Mouse (Mus musculus) MN1 (cell line): ENCODE measurements at regions not wholly inside any gene's neighbourhood (a gene's known extent, or its start where the extent isn't known, plus 50 kb on each side); places are given as distances from the start of the nearest gene placed in this dataset.

Experiments used
- DNase-seq: peaks from one replicate; pipeline ENCODE4 v3.0.0-alpha.2; 2016; ENCODE audit warnings: low spot score

DNA sequence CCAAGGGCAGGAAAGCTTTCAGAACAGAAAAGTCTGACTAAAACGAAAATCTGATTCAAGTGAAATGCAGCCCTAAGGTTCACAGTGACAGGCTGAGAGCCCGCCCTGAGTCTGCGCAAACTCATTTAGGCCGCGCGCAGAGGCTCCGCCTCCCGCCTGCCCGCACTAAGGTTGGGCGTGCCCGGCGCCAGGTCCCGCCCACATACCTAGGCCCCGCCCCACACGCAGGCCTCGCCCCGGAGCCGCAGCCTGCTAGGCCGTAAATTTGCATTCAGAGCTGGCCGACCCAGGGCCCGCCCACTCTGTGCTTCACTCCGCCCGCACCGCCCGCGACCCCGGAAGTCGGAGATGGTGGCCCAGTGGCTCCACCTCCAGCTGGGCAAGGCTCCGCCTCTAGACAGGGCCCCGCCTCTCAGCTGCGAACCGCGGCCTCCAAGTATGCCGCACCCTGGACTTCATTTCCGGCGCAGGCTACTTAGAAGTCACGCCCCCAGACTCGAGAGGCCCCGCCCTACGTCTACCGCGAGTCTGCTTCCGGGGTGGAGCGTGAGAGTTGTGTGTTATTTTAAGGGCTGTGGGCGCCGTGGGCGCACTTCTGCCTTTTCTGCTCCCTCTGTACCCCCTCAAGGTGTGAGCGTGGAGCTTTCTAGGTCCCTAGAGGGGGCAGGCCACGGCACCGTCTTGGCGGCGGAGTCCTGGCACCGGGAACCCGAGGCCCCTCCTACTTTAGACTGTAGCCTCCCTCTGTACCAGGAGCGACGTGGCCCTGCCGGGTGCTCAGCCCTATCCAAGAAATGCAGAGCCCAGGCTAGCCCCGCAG is 52.3 kb upstream of the Wnt7b start:
- DNase-seq = peak; percentile 100

DNA sequence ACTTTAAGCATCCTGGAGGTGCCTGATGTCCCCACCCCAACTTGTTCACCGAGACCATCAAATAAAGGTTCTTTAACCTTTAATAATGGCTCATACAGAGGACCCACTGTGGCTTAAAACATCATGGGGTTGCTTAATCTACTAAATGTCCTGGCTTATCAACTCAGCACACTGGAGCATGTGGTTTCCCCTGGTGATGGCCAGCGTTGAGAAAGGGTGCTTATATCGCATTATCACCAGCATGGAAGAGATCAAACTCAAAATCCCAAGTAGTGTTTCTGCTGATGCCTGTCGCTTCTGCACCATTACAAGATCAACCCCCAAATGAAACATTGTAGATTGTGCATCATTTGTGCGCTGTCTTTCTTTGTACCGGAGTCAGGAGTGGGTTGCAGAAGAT is 53.2 kb upstream of the Wnt7b start:
- DNase-seq = no peak

DNA sequence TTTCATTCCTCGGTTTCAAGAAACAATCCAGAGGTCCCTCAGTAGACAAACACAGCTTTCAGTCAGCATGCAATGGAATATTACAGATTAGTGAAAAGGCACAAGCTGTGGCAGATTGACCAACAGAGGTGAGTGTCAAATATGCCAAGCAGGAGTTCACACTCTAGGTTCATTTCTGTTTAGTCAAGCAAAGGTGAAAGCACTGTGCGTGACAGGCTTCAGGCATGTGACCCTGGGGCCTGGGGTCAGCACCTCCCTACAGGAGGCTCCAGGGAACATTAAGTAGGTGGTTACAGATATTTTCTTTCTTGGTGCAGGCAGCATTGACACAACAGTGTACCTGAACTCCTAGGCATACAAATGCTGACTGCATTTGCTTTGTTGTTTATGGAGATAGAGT is 57.3 kb upstream of the Wnt7b start:
- no peak for DNase-seq

DNA sequence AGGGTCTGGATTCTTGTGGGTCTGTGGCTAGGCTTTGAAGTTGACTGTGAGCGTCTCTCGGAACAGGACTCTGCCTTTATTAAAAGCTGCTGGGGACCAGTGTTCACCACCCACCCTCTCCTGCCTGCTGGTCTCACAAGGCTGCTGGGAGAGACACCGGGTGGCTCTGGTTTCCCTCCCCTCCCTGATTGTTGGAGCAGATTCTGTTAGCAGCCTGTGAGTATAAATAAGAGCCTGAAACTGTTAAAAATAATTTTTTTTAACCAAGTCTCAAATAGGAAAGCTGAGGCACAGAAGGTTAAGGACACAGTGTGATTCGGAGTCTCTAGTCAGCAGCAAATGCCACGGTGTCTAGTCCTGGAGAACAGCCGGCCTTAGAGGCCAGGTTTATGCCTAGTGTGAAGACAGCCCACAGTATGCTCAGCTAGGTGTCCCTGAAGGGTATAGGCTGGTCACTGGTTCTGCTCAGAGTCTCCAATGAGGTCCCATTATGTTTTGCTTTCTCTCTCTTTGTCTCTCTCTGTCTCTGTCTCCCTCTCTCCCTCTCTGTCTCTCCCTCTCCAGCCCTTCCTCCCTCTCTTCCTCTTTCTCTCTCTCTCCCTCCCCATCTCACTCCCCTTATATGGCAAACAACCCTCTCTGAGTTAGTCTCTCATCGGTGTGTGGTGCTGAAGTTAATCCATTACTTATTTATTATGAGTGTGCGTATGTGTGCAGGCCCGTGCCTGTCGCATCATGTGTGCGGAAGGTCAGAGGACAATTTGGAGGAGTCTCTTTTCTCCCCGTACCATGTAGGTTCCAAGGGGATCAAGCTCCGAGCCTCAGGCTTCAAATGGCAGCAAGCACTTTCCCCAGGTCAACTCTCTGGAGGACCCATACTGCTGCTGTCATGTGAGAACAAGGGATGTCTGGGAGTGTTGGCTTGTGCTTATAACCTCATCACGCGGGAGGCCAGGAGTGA is 59.1 kb upstream of the Wnt7b start:
- no peak for DNase-seq

DNA sequence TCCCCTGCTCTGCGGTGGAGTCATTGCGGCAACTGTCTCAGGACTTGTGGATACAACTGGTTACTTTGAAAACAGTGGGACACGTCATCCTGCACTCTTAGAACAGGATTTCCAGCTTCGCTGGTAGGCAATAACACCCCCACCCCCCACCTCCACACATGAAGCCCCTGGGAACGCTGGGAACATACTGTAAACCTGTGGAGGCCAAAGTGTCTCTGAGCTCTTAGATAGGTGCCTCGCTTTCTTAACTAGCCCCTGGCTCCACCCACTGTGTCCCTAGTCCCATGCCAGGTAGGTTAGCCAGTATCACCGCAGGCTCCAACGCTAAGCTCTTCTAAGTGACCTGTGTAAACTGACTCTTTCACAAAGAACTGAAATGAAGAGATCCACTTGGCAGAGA is 63.1 kb upstream of the Wnt7b start:
- no peak for DNase-seq

DNA sequence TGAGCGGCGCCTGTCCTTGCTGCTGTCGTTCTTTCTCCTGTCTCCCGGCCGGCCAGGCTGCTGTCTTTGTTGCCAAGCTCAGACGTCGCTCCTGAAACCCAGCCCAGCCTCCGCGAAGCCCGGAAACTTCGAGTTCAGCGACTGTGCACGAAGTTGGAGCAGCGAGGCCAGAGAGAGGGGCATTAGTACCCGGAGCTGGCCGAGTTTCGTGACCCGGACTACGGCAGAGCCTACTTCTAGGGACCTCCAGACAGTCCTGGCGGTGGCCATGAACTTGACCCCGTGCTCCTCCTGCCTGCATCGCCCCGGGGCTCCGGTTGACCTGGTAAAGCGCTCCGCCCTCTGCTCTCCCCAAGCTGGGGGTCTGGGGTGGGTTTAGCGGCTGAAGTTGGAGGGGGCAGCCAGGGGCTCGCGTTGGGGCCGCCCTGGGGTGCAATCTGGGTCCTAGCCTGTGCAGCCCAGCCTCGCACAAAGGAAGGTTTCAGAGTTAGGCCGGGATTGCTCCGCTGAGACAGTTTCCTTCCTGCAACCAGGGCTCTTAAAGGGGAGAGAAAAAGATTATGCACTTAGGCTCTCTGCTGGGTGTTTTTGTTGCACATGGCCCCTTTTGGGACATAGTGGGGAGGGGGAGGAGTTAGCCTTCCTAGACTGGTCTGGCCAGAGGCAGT is 63.8 kb upstream of the Wnt7b start:
- no peak for DNase-seq

DNA sequence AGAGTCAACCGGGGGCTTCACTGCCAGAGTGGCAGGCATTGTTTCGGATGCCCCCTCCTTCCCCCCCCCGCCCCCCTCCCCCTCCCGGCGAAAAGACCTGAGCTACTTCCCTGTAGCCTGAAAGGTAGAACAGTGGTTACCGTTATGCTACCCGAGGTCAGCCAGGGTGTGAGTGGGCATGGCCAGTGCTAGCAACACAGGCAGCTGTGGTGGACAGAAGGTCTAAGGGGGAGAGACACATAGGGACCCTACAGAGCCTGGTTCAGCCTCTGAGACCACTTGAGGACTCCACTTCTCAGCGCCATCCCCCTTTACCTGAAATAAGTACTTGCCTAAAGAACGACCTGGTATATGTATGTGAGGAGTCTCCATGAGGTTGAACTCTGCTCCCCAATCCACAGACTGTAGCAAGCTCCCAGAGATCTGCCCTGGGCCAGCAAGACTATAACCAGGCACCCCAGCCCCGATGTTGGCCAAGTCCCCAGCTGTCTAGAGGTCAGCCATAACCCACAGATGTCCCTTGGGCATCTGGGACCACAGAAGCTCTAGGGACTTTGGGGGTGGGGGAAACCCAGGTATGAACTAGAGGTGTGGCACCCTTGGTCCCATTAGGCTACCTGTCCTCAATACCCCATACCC is 64.5 kb upstream of the Wnt7b start:
- DNase-seq = no peak

DNA sequence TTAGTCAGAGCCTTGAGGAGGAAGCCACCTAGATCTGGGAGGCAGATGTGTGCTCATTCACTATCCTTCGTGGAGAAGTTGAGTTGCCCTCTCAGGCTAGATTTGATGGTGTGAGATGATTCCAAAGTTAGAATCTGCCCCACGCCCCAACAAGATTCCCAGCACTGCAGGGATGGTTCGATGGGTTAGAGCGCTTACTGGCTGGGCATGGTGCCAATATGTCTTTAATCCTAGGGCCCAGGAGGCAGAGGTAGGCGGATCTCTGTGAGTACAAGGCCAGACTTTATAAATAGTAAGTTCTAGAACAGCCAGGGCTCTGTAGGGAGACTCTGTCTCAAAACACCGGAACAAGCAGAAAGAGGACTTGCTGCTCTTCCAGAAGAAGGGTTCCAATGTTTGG is 65.3 kb upstream of the Wnt7b start:
- peak; percentile 45 for DNase-seq

DNA sequence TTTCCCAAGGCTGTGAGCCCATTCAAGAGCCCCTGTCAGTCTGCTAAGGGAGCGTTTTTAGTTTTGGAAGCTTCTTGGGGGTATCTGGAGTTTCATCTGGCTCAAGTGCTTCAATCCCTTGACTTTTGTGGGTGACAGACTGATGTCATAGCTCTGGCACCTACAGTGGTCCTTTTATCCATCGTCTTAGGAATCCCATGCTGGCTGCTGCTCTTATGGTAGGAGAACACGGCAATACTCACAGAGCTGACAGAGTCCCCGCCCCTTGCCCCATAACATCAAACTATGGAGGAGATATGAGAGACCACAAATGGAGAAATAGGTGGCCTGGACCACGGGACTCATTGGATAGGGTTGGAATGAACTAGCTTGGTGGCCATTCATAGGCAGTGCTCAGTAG is 68.0 kb upstream of the Wnt7b start:
- no peak for DNase-seq

DNA sequence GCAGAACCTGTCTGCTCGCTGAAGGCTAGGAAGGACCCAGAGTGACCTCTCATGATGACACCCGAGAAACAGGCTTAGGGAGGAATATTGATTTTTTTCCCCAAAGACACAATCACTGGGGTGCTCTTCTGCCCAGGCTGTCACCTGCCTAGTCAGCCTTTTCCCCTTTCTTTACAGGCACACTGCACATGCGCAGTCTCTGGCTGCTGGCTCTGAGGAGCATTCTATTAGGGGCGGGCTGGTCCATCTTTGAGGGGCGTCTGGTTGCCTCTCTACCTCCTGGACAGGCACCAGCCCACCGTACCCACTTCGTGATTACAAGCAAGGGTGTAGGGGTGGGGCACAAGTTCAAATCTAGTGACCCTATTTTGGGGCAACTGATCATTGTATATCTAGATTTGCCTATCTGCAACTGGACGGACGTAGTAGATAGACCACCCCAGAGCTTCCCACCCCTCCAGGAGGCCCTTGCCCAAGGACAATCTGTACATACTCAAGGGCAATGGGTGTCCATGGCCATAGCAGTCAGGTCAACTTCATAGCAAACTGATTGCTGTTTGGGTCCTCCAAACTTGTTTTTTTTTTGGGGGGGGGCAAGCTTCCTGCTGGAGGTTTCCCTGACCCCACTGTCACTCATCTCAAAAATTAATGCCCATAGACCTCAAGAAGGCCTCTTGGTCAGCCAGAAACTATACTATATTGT is 69.6 kb upstream of the Wnt7b start:
- DNase-seq = no peak

DNA sequence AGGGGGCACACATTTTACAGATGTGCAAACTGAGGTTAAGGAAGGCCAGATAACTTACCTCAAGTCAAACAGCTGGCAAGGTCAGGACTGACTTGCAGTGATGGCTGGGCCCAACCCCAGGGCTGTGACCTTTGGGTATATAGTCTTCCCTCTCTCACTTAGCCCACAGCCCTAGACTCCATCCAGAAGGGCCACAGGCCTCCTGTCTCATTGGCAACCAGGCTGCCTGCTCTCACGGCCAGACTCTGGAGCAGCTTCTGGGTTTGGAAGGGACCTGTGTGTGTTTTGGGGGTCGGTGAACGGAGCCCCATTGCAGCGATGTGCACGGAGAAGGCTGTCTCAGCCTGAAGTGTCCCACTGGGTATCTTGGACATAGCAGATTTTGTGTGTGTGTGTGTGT is 70.2 kb upstream of the Wnt7b start:
- DNase-seq = peak; percentile 38

DNA sequence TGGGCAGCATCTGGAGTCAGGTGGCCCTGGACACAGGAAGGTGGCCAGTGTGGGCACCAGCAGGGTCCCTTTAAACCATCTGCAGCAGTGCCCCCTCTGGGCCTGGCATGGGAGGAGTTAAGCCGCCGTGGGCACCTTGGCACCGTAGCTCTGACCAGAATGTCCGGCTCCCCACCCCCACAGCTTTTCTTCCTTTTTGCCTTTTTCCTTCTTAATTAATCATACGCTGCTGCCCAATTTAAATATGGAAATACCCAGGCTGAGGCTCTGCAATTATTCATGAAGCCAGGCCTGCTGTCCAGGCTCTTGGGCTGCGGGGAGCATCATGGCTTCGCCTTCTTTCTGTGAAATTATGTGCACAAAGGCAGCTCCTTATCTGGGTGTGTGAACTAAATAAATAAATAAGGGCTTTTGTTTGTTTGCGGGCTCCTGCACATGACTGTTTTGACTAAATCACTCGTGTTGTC is 70.6 kb upstream of the Wnt7b start:
- DNase-seq = peak; percentile 75

DNA sequence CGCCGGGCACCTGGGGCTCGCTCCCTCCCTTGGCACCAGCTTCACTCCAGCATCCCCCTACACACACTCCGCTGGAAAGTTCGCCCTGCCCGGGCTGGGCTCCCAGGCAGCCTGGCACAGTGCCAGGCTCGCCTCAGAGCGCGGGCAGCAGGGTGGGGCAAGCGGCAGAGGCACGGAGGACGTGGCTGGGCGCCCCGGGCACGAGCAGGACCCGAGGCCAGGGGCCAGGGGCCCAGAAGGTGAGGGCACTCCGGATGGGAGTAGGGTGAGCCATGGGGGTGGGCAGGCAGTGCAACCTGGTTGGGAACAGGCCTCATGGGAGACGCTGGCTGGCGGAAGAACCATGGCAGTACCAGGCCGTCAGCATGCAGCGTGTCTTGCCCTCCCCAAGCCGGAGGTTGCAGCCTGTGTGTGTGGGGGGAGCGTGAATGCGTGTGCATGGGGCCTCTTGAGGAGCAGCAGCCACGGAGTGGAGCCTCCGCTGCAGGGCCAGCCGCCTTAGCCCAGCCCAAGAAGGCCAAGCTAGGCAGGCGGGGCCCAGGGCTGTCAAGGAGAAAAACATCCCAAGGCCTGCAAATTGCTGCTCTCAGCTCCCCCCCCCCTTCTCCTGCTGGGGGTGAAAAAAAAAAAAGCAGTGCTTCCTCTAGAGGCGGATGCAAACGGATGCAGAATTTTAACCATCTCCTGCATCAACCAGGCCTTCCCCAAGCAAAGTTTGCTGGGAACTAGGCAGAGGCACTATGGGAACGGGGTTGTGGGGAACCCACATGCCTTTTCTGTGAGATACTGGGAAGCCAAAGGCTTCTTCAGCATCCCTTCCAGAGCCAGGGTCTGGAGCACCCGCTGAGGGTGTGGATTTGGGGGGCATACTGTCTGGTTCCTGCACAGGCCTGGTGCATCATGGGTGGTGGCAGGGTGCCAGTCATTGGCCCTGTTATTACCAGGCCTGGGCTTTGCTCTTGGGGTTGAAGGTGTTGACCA is 71.4 kb upstream of the Wnt7b start:
- peak; percentile 93 for DNase-seq

DNA sequence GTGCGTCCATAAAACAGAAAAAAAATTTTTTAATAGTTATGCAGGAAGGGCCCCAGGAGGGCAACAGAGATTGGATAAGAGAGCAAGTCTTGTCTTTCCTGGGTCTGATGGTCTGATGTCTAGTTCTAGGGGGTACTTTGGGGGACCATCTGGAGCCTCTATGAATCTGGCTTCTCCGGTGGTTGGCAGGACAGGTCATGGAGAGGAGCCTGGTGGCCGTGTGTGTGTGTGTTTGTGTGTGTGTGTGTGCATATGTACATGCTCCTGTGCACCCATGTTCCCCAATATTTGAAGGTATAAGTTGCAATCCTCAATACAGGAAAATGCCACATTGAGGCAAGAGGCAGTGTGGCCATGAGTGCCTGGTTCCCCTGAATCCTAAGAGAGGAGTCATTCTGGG is 72.5 kb upstream of the Wnt7b start:
- DNase-seq = no peak

DNA sequence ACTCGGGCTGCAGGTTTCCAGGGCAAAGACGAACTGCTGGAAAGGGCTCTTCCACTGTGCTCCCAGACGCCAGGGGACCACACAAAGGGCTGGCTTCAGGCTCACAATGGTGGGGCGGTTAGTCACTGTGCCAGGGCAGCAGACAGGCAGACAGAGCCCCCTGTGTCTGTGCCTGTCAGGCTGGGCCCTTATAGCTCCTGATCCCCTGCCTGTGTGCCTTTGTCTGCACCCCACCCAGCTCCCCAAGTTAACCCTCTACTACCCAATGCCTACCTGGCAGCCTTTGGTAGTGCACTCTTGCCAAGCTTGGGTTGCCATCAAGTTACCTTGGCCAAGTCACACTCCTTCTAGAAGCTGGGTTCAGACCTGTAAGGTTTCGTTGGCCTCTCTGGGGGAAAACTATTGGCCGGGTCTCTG is 73.5 kb upstream of the Wnt7b start:
- DNase-seq = peak; percentile 62

DNA sequence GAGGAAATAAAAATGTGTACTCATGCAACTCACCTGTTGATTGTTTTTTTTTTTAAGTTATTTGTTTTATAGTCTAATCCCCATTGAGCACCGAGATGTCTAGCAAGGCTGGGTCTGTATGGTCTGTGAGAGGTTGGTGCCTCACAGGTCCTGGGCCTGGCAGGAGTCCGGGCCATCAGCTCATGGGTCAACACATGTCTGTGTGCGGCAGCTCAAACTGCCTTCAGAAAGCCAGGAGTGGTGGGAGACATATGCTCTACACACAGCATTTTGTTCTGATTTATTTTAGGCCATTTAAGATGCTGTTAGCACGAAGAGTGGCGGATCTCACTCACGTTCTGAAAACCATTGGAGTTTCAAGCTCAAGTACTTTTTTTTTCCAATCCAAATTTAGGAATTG is 74.6 kb upstream of the Wnt7b start:
- no peak for DNase-seq

DNA sequence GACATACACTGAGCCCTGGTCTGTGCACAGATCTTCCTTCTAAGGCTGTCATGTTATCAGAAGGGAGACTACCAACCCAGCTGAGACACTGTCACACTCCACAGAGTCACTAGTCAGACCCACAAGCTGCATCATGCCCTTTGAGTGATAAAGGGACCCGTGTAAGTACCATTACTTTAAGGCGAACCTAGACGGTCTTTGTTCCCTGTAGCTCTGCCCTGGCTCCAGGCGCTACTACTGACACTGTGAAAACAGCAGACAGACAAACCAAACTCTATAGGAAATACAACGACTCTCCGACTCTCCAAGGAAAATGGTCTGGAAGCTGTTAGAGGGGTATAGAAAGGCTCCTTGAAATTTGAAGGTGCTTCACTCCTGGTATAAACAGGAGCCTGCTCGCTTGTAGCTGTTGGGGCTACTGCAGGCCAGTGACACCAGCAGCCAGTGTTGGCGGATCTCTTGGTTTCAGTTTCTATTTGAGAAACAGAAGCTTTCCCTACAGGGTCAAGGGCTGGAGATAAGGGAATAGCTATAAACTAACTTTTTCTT is 75.2 kb upstream of the Wnt7b start:
- DNase-seq = peak; percentile 82

DNA sequence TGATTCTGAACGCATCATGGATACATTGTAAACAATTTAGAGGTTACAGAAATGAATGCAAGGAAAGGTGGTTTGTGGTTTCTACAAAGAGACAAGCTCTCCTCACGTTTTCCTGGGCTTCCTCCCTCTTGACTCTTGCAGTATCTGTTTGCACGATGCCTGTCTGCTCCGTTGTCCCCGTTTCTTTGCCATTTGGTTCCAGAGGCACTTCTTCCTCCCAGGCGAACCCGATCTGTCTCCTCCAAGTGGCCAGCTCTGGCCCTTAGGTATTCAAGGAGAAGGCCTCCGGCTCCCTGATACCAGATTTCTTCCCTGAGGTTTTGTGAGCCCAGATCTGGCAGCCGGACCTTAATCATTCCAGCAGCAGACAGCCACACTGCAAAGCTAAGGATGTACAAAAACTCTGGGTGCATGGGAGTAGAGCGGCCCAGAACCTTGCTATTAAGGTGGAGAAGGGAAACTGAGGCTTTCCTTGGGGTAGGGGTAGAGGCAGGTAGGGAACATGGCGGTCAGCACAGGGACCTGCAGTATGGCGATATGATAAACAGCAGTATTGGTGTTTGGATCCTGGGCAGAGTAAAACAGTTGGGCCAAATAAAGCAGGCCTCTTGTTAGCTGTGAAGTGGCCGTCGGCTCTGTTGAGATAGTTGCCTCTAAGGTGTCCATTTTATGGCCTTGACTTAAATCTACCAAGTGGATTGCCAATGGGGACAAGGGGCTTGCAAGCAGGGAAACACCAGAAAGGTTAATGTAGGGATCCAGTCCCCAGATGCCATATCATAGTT is 76.0 kb upstream of the Wnt7b start:
- peak; percentile 56 for DNase-seq
